Mouse (Mus musculus) frontal cortex, postnatal 36 days (tissue): ENCODE data around the gene Nek9.

Experiments used
- DNase-seq, 2 experiments: peaks; one replicate each; pipeline ENCODE4 v3.0.0; 2022; ENCODE audit warnings: low spot score in 2 of 2

Gene Nek9

GRCm38 (mm10) chr12:85347196-85347595, 8.0 kb upstream of the Nek9 start:
- no peak for DNase-seq

DNA sequence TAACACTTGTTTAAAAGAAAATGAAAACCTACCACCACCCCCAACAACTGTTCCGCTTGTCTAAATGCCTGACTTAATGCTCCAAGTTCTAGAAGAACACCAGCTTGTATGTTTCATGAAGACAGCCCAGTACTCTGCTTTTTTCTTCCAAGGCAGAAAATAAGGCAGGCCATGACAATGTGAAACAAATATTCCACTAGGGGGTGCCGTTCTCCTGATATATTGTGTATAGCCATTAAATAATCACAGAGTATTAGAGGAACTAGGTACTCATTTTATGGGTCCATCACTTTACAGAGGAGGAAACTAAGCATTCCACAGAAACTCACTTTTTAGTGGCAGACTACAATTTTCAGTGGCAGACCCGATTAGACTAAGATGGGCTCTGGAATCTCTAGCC, 7.2 kb upstream of the Nek9 start:
- peak; percentile 15 to 71 for DNase-seq

DNA sequence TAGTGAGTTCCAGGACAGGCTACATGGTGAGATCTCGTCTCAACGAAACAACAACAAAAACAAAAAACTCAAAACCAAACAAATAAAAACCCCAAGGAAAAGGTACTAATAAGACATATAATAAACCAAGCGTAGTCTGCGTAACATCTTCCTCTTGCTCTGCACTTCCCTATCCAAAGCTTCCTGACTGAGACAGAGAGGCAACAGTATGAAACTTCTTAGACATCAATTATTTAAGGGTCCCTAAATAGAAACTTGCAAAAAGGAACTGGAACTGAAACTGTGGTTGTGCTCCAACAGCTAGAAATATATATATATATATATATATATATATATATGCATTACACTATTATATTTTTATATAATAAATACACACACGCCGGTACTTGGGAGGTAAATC, 6.4 kb upstream of the Nek9 start:
- no peak for DNase-seq

- no peak for DNase-seq
Measured at GRCm38 (mm10) chr12:85344252-85344651, 5.1 kb upstream of the Nek9 start.

GRCm38 (mm10) chr12:85342310-85342709, 3.1 kb upstream of the Nek9 start:
- no peak for DNase-seq

DNA sequence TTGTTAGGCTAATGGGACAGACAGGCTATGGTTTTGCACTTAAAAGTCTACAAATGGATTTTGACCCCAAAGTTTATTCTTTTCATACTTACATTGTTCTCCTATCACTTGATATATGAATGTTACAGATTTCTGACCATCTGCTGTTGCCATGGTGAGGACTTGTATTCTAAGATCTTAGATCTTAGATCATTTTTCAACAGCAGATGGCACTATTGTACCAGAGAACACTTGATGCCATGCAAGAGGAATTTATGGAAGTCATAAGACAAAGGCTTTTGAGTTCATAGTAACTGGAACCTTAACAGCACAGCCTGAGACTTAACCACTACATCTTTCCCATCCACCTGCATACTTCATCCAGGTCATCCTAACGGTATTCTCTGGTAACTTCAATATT, 2.0 kb upstream of the Nek9 start:
- DNase-seq, result peak in 1 of 2 experiments; percentile 45

- no peak for DNase-seq
Measured at GRCm38 (mm10) chr12:85339947-85340346, 785 bp upstream of the Nek9 start.

GRCm38 (mm10) chr12:85338815-85339214, 347 bp downstream of the Nek9 start:
- no peak for DNase-seq

DNA sequence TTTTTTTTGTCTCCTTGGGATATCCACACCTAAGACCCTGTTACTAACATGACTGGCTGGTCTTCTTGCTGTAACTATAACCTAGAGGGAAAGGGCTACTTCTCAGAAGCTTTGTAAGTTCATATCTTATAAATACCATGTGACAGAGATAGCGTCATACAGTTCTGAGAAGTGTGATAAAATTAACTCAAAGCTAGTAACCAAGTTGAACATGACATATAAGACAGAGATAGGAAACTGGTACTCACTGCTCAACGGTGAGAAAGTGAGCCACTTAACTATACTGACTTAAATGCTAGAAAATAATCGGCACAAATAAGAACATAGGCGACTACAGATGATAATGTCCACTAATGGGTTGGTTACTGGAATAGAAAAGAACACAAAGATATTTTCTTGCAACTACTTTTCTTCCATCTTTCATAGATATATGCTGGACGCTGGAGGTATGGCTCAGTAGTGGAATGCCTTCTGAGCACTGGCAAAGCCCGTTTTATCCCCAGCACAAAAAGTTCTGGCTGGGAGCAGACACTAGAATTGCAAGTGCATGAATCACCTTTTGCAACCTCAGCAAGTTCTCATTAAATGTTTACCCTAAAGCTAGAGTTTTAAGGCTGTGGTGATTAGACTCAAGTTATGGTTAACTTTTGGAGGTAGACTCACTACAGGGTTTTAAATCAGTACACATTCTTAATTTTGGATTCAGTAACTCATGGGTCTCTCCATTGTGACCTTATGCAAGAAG, 1.4 kb downstream of the Nek9 start:
- no peak for DNase-seq

DNA sequence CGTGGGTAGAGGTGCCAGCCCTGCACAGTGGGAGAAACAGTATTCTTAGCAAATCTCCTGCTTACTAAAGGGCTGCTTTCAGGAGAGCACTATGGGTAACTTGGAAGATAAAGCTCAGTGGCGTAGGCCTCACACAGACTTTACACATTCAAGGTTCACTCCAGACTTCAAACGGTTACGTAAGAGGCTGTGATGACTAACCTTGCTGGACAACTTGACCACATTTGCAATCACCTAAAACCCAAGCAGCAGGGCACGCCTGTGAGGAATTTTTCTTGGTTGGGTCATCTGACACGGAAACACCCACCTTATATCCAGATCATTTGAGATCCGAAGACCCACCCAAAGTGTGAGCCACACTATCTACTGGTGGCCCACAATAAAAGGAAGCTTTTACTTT, 9.0 kb downstream of the Nek9 start:
- no peak for DNase-seq

DNA sequence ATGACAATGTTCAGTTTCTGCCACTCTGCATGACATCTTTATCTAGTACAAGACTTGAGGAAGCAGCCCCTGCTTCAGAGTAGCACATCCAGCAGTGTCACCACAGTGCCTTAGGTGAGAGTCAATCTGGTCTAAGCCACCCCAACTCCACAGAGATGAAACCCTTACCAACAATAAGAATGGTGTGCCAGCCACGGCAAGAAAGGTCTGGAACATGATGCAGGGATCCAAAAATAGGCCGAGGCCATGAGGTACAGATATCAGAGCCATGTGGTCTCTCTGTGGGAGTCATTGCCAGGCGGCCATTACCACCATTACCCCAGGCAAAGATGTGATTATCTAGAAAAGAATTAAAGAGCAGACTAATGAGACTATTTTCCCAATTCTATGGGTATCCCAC, 30.5 kb downstream of the Nek9 start:
- DNase-seq, result no peak

DNA sequence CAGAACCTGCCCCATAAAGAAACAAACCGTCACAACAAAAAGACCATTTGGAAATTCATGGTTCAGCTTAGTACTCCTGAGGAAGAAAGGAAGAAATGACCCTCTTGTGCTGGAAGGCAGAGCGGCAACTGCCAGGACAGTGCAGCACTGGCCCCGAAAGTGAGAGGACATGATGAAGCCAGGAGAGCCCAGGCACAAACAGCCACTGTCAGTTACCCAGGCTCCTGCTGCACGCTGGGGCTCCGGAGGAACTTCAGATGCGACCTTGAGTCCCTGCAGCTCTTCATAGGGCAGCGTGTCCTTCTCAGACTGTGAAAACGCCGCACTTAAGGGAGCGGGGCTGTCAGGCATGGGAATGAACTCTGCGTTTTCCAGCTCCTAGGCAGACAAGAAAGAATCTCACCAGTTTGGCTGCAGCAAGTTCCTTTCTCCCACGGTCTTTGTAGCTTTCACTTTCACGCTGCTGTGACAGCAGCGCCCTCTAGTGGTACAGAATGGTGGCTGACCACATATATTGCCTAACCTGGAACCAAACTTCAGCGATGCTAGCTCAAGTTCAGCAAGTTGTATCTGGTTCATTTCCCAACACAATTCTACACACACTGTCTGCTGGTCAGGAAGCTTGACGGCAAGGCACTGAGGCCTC, 33.8 kb downstream of the Nek9 start:
- peak; percentile 83 to 93 for DNase-seq

DNA sequence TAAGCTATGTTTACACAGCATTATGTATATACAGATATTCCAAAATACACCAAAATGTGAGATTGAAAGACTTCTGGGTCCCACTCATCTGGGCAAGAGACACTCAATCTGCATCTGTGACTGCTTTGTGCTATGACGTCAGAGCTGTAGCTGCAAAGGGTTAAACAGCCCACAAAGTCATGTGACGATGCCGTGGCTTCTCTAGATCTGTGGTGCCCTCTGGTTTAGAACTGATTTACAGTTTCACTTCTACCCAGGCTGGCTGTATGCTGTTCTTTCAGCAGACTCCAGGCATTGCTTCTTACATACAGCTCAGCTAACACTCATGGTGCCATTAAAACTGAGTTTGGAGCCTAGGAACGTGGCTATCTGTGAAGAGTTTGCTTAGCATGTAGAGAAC, 34.4 kb downstream of the Nek9 start:
- DNase-seq, result no peak

DNA sequence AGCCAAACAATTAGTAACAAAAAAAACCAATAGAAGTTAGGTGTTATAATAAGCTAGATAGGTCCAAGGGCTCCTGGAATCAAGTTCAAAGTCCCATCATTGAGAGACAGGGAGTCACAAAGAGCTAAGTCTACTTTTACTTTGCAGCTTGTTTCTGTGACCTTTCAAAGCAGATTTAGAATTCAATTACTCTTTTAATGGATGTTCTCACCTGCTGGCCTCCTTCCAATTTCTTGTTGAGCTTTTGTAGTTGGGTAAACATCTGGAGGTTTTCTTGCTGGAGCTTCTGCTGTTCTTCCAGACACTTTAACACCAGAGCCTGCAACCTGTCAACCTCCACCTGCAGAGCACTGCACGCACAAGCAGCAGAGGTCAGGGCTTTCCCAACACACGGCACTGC, 35.9 kb downstream of the Nek9 start:
- DNase-seq, result no peak

DNA sequence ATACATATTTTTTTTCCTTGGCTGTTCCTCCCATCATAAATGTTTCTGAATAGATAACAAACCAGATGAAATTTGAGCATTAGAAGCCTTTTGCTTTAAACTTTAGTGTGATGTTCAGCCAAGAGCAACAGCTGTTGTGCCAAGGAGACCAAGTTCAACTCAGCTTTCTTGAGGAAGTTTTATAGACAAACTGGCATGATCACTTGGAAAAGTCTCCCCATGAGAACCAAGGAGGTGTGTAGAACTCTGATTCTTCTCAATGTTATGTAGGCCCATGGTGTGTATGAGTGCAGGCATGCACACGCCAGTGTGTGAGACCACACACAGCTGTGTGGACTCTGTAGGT, 40.4 kb downstream of the Nek9 start:
- DNase-seq, result no peak

GRCm38 (mm10) chr12:85298127-85298834, 40.9 kb downstream of the Nek9 start:
- no peak for DNase-seq

- no peak for DNase-seq
Measured at GRCm38 (mm10) chr12:85297345-85297997, 41.7 kb downstream of the Nek9 start.

GRCm38 (mm10) chr12:85296915-85297314, 42.2 kb downstream of the Nek9 start:
- DNase-seq, result no peak

DNA sequence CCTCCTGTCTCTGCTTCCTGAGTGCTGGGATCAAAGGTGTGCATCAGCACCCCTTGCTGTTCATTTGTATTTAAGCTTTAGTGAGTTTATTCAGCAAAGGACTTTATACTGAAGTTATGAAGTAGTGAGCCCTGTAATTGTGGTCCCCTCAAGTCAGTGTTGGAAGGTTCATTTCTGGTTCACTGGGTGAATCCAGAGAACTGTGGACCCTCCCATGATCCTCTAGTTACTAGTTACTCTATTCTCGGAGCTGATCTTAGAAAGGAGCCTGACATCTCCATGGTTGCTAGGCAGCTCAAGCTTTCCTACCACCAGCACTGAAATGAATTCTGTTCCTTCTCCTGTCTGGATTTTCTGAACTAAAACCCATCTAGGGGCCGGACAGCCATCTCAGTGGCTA, 43.7 kb downstream of the Nek9 start:
- DNase-seq, result no peak

GRCm38 (mm10) chr12:85292906-85293305, 46.3 kb downstream of the Nek9 start:
- DNase-seq, result no peak

DNA sequence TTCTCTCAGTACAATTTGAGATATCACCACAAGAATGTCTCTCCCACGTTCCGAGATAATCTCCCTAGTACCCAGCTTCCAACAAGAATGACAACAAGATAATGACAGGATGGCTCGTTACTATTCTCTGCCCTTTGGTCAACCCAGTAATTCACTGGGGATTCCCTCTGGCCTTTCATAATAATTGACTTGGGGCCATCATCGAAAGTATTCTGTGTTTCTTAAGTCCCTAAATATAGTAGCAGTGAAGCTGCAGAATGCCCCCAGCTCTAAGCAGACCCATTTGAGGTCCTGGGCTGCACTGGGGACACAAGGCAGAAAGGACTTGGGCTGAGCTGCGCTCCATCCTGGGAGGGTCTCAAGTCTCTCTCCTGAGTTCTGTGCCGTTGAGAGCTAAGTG, 46.9 kb downstream of the Nek9 start:
- no peak for DNase-seq

DNA sequence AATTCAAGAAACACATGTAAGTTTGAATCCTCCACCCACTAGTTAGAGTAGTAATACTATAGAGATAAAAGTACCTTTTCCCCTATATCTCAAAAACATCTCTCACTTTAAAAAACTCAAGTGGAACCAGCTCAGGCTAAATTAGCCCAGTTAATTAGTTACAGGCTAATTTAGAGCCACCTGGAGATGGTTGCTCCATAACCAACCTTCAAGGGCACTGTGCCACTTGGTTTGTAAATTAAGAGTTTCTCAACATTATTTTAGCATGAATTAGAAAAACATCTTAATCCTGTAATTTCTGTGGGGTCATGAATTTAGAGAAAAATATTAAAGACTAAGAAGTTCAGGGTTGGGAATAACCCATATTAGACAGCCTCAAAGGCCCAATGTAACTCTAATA, 47.6 kb downstream of the Nek9 start:
- no peak for DNase-seq

- no peak for DNase-seq
Measured at GRCm38 (mm10) chr12:85290633-85291032, 48.5 kb downstream of the Nek9 start.
